Mouse (Mus musculus) embryonic facial prominence, embryonic 13.5 days (tissue): ENCODE measurements around the gene Pcsk2. TPM values are rescaled to one million over a fixed set of nuclear protein-coding genes. Genes with fewer than 3 reads are reported as not detected.

ENCODE experiments used
- ATAC-seq: fragments of 200-750 bp; cut with Nextera tagmentation; 2 replicates; pipeline ENCODE4 v1.8.0; 2017; ENCODE audit warnings: low read depth; ENCODE audit not compliant: insufficient number of reproducible peaks, insufficient read depth, low FRiP score, low TSS enrichment
- H3K27ac ChIP-seq: fragments of 300-500 bp; sonication (generic); 2 replicates; pipeline ENCODE4 v1.5.1; 2015; ENCODE audit warnings: moderate library complexity, mild to moderate bottlenecking, inconsistent platforms
- H3K27me3 ChIP-seq: fragments of 300-500 bp; sonication (generic); 2 replicates; pipeline ENCODE4 v1.6.1; 2015; ENCODE audit warnings: mild to moderate bottlenecking, inconsistent platforms
- H3K36me3 ChIP-seq: fragments of 300-500 bp; sonication (generic); 2 replicates; pipeline ENCODE4 v1.6.1; 2015; ENCODE audit warnings: mild to moderate bottlenecking, inconsistent platforms
- H3K4me1 ChIP-seq: fragments of 300-500 bp; sonication (generic); 2 replicates; pipeline ENCODE4 v1.6.1; 2015; ENCODE audit warnings: inconsistent platforms
- H3K4me2 ChIP-seq: fragments of 300-500 bp; sonication (generic); 2 replicates; pipeline ENCODE4 v1.6.1; 2015; ENCODE audit warnings: moderate library complexity, mild to moderate bottlenecking, inconsistent platforms
- H3K4me3 ChIP-seq: fragments of 300-500 bp; sonication (generic); 2 replicates; pipeline ENCODE4 v1.5.1; 2015; ENCODE audit warnings: mild to moderate bottlenecking, inconsistent platforms
- H3K9ac ChIP-seq: fragments of 300-500 bp; sonication (generic); 2 replicates; pipeline ENCODE4 v1.6.1; 2015; ENCODE audit warnings: mild to moderate bottlenecking, inconsistent platforms
- H3K9me3 ChIP-seq: fragments of 300-500 bp; sonication (generic); 2 replicates; pipeline ENCODE4 v1.6.1; 2016; ENCODE audit warnings: inconsistent platforms
- WGBS: fragments of 180-500 bp; shearing (Covaris S2); methylation state at CpG from one replicate; pipeline ENCODE4 v1.1.7; 2015; ENCODE audit warnings: mixed read lengths; 5-methylcytosine and 5-hydroxymethylcytosine counted together
- polyA plus RNA-seq: library from polyadenylated mRNA; unstranded; fragments of >200 nt; fragmentation: Nextera tagmentation; extraction: Ambion mirVana; gene quantifications from 2 replicates; pipeline ENCODE4 v1.2.1, GENCODE M21; 2015

The Pcsk2 gene
- polyA plus RNA-seq, 1 experiment from 2014 or later: 1.1 TPM

- H3K9me3 ChIP-seq: no peaks in the 10 kb centered on the region
- no peak overlapping the region for H3K4me2 ChIP-seq
- no peak for ATAC-seq
- H3K27me3 ChIP-seq: no peaks in the 10 kb centered on the region
- no peaks in the 10 kb centered on the region for H3K36me3 ChIP-seq
- H3K27ac ChIP-seq: no peak overlapping the region
- H3K4me1 ChIP-seq: no peaks in the 10 kb centered on the region
- H3K4me3 ChIP-seq: no peak overlapping the region
- H3K9ac ChIP-seq: no peak overlapping the region
- WGBS: 81% methylated on average over 6 of the region's 6 CpGs
Measured at GRCm38 (mm10) chr2:143585341-143585740, 39.4 kb downstream of the Pcsk2 start.

GRCm38 (mm10) chr2:143590398-143590797, 44.4 kb downstream of the Pcsk2 start:
- Histone ChIP-seq H3K27ac (no peak overlapping the region), H3K27me3 (no peaks in the 10 kb centered on the region), H3K36me3 (no peaks in the 10 kb centered on the region), H3K4me2 (no peak overlapping the region), H3K4me1 (no peaks in the 10 kb centered on the region), H3K4me3 (no peak overlapping the region), H3K9ac (no peak overlapping the region), H3K9me3 (no peaks in the 10 kb centered on the region)
- ATAC-seq: no peak
- WGBS: 89% methylated on average over 2 of the region's 2 CpGs

GRCm38 (mm10) chr2:143603071-143603470, 57.1 kb downstream of the Pcsk2 start:
- Histone ChIP-seq H3K4me3 (no peak overlapping the region), H3K27me3 (no peaks in the 10 kb centered on the region), H3K9me3 (no peaks in the 10 kb centered on the region), H3K9ac (no peak overlapping the region), H3K27ac (no peak overlapping the region), H3K4me1 (no peaks in the 10 kb centered on the region), H3K36me3 (no peaks in the 10 kb centered on the region), H3K4me2 (no peak overlapping the region)
- 59% methylated on average over 3 of the region's 3 CpGs for WGBS
- ATAC-seq: no peak

- no peak for ATAC-seq
- Histone ChIP-seq H3K27me3 (no peaks in the 10 kb centered on the region), H3K4me1 (no peaks in the 10 kb centered on the region), H3K4me3 (no peak overlapping the region), H3K9me3 (no peaks in the 10 kb centered on the region), H3K4me2 (no peak overlapping the region), H3K36me3 (no peaks in the 10 kb centered on the region), H3K27ac (no peak overlapping the region), H3K9ac (no peak overlapping the region)
- 41% methylated on average over 2 of the region's 2 CpGs for WGBS
Measured at GRCm38 (mm10) chr2:143603871-143604512, 58.0 kb downstream of the Pcsk2 start.

GRCm38 (mm10) chr2:143610355-143611331, 64.7 kb downstream of the Pcsk2 start:
- WGBS: 64% methylated on average over 9 of the region's 9 CpGs
- H3K4me2 ChIP-seq: no peak overlapping the region
- H3K4me1 ChIP-seq: no peaks in the 10 kb centered on the region
- H3K9ac ChIP-seq: no peak overlapping the region
- H3K4me3 ChIP-seq: no peak overlapping the region
- H3K9me3 ChIP-seq: no peaks in the 10 kb centered on the region
- no peaks in the 10 kb centered on the region for H3K27me3 ChIP-seq
- H3K27ac ChIP-seq: no peak overlapping the region
- H3K36me3 ChIP-seq: no peaks in the 10 kb centered on the region
- ATAC-seq: no peak

- no peak for ATAC-seq
- Histone ChIP-seq H3K4me1 (no peaks in the 10 kb centered on the region), H3K27me3 (no peaks in the 10 kb centered on the region)
Measured at GRCm38 (mm10) chr2:143613466-143613865, 67.5 kb downstream of the Pcsk2 start.

GRCm38 (mm10) chr2:143614775-143615174, 68.8 kb downstream of the Pcsk2 start:
- Histone ChIP-seq H3K4me1 (no peaks in the 10 kb centered on the region), H3K9ac (no peak overlapping the region), H3K27me3 (no peaks in the 10 kb centered on the region), H3K36me3 (no peaks in the 10 kb centered on the region), H3K9me3 (no peaks in the 10 kb centered on the region), H3K4me2 (no peak overlapping the region), H3K4me3 (no peak overlapping the region), H3K27ac (no peak overlapping the region)
- no peak; the same call in 1 of the 2 replicates for ATAC-seq
- 64% methylated on average over 5 of the region's 5 CpGs for WGBS

More at GRCm38 (mm10) chr2:143613466-143613865, 67.5 kb downstream of the Pcsk2 start:
- Histone ChIP-seq H3K36me3 (no peaks in the 10 kb centered on the region), H3K9ac (no peak overlapping the region), H3K9me3 (no peaks in the 10 kb centered on the region), H3K4me2 (no peak overlapping the region), H3K27ac (no peak overlapping the region), H3K4me3 (no peak overlapping the region)
- 81% methylated on average over 3 of the region's 3 CpGs for WGBS

- WGBS: 44% methylated on average over 3 of the region's 3 CpGs
- no peaks in the 10 kb centered on the region for H3K36me3 ChIP-seq
- H3K4me1 ChIP-seq: no peaks in the 10 kb centered on the region
- no peak overlapping the region for H3K4me2 ChIP-seq
- H3K4me3 ChIP-seq: no peak overlapping the region
- no peak for ATAC-seq
- H3K27me3 ChIP-seq: no peaks in the 10 kb centered on the region
- no peak overlapping the region for H3K9ac ChIP-seq
- no peak overlapping the region for H3K27ac ChIP-seq
- no peaks in the 10 kb centered on the region for H3K9me3 ChIP-seq
Measured at GRCm38 (mm10) chr2:143620916-143621315, 75.0 kb downstream of the Pcsk2 start.

- no peaks in the 10 kb centered on the region for H3K27me3 ChIP-seq
- no peak overlapping the region for H3K9ac ChIP-seq
- H3K36me3 ChIP-seq: no peaks in the 10 kb centered on the region
- ATAC-seq: no peak
- no peak overlapping the region for H3K4me2 ChIP-seq
- no peaks in the 10 kb centered on the region for H3K4me1 ChIP-seq
- no peaks in the 10 kb centered on the region for H3K9me3 ChIP-seq
- WGBS: 65% methylated on average over 3 of the region's 3 CpGs
- H3K27ac ChIP-seq: no peak overlapping the region
- H3K4me3 ChIP-seq: no peak overlapping the region
Measured at GRCm38 (mm10) chr2:143623916-143624315, 78.0 kb downstream of the Pcsk2 start.

- Histone ChIP-seq H3K4me3 (no peak overlapping the region), H3K36me3 (no peaks in the 10 kb centered on the region), H3K27ac (no peak overlapping the region), H3K27me3 (no peaks in the 10 kb centered on the region), H3K9me3 (no peaks in the 10 kb centered on the region), H3K4me1 (no peaks in the 10 kb centered on the region), H3K9ac (no peak overlapping the region), H3K4me2 (no peak overlapping the region)
- no peak for ATAC-seq
- WGBS: 81% methylated on average over 1 of the region's 1 CpGs
Measured at GRCm38 (mm10) chr2:143643305-143643704, 97.3 kb downstream of the Pcsk2 start.

GRCm38 (mm10) chr2:143644374-143644773, 98.4 kb downstream of the Pcsk2 start:
- Histone ChIP-seq H3K27ac (no peak overlapping the region), H3K27me3 (no peaks in the 10 kb centered on the region), H3K9ac (no peak overlapping the region), H3K4me1 (no peaks in the 10 kb centered on the region), H3K4me2 (no peak overlapping the region), H3K36me3 (no peaks in the 10 kb centered on the region), H3K9me3 (no peaks in the 10 kb centered on the region), H3K4me3 (no peak overlapping the region)
- no peak for ATAC-seq
- 73% methylated on average over 4 of the region's 4 CpGs for WGBS

- no peaks in the 10 kb centered on the region for H3K4me1 ChIP-seq
- ATAC-seq: no peak
- H3K27me3 ChIP-seq: no peaks in the 10 kb centered on the region
- no peaks in the 10 kb centered on the region for H3K9me3 ChIP-seq
- 78% methylated on average over 5 of the region's 5 CpGs for WGBS
- H3K4me2 ChIP-seq: no peak overlapping the region
- no peak overlapping the region for H3K4me3 ChIP-seq
- H3K36me3 ChIP-seq: no peaks in the 10 kb centered on the region
- no peak overlapping the region for H3K27ac ChIP-seq
- no peak overlapping the region for H3K9ac ChIP-seq
Measured at GRCm38 (mm10) chr2:143646001-143646400, 100.0 kb downstream of the Pcsk2 start.
